Mouse (Mus musculus) kidney, adult 18-20 months (tissue): Measurements from ENCODE around the gene Nynrin.

Experiments
- DNase-seq: peaks from one replicate; pipeline ENCODE4 v3.0.0; 2021

Gene Nynrin

DNA sequence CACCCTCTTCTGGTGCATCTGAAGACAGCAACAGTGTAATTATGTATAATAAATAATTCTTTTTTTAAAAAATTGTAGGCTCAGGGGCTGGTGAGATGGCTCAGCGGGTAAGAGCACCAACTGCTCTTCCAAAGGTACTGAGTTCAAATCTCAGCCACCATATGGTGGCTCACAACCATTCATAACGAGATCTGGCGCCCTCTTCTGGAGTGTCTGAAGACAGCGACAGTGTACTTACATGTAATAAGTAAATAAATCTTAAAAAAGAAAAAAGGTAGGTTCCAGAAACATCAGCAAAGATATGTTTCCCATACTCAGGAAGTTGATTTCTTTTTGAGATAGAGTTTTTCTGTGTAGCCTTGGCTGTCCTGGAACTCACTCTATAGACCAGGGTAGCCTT, 11.0 kb upstream of the Nynrin start:
- DNase-seq = no peak

DNA sequence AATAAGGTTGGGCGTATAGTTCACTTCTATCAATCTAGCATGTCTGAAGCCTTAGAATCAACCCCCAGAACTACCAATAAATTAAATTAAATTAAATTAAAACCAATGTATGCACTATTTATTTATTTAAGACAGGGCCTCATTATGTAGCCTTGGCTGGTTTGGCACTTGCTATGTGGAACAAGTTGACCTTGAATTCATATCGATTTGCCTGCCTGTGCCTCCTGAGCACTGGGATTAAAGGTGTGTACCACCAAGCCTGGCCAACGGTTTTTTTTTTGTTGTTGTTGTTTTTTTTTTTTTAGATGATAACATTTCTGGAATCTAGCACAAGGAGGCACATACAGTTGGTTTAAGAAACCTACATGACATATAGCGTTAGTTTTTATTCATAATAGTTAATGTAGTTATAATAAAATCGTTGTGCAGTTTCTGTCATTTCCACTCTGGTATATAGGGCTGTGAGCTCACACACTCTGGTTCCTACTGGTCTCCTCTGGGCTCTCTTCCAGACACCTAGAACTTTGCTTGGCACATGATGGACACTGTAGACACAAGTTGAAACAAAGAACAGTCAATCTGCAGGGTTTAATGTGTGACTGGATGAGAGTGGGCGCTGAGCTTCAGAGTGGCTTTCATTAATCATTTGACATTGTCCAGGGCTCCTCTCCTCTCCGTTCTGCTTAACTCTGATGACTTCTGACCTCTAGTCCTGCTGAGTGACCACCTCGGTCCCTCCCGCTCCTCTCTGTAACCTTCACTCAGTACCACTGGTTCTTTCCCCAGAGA, 8.1 kb upstream of the Nynrin start:
- DNase-seq = no peak

DNA sequence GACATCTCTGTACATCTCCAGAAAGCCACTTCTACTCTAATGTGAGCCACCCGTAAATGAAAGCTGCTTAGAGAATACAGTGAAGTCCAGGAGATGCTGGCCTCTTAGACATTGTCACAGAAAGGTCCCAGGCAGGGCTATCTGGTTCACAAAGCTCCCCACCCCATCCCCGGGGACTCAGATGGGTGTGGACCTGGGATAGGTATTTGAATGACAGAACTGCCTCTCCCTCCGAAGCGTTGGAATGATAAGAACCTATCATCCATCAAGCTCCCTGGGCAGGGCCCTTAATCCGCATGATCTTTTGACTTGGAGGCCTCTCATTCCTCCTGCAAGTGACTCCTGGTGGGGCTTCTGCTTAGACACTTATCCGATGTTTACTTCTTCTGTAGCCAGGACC, 2.9 kb upstream of the Nynrin start:
- DNase-seq = no peak

- no peak for DNase-seq
Measured at GRCm38 (mm10) chr14:55852646-55853551, 911 bp upstream of the Nynrin start.

- peak; percentile 21 for DNase-seq
Measured at GRCm38 (mm10) chr14:55854406-55855100, 743 bp downstream of the Nynrin start.

DNA sequence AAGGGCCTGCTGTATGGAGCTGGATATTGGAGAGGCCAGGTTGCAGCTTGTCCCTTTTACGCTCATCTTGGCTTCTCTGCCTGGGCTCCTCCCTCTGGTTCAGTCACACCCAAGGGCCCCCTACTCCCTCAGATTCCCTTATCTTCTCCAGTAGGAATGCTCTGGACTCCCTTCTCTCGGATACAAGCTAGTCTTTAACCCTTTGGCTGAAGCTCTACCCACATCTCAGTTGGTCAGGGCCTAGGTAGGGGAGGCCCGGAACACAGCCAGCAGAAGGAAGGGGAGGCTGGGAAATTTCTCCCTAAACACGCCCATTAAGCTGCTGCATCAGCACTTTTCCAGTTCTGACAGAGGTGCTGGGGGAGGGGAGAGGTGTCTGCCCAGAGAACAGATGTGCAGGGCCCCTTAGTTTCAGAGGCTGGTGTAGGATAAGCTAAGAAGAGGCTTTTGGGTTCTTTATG, 1.3 kb downstream of the Nynrin start:
- DNase-seq = peak; percentile 29

- no peak for DNase-seq
Measured at GRCm38 (mm10) chr14:55857588-55857987, 3.8 kb downstream of the Nynrin start.

GRCm38 (mm10) chr14:55862186-55862585, 8.4 kb downstream of the Nynrin start:
- no peak for DNase-seq

DNA sequence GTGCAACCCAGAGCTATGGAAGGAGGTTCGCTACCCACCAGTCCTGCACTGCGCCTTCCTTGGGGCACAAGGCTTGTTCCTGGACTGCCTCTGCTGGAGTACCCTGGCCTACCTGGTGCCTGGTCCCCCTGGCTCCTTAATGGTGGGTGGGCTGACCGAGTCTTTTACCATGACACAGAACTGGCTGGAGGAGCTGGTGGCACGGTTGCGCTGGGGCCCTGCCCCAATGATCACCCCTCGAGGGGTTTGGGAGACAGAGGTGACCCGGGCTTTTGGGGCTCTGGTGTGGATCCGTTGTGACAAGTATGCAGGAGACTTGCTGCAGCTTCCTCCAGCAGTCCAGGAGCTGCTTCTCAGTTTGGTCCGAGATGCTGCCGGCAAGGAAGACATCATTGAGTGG, 9.2 kb downstream of the Nynrin start:
- DNase-seq = no peak

DNA sequence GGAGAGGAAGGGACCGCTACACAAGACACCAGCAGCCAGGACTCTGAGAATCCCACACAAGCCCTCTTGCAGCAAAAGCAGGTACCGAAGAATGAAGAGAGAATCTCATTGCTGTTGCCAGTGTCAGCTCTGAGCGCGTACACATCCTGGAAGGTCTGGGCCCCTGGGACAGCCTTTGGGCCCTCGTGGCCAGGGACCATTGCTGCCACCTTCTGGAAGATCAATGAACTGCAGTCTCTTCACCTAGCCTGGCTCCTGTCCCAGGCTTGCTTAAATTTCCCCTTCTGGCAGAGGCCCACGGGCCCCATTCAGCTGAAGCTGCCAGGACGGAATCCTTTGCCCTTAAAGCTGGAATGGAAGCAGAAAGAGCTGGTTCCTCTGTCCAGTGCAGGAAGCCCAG, 10.0 kb downstream of the Nynrin start:
- DNase-seq = peak; percentile 83

- DNase-seq = peak; percentile 73
Measured at GRCm38 (mm10) chr14:55866962-55867361, 13.2 kb downstream of the Nynrin start.

DNA sequence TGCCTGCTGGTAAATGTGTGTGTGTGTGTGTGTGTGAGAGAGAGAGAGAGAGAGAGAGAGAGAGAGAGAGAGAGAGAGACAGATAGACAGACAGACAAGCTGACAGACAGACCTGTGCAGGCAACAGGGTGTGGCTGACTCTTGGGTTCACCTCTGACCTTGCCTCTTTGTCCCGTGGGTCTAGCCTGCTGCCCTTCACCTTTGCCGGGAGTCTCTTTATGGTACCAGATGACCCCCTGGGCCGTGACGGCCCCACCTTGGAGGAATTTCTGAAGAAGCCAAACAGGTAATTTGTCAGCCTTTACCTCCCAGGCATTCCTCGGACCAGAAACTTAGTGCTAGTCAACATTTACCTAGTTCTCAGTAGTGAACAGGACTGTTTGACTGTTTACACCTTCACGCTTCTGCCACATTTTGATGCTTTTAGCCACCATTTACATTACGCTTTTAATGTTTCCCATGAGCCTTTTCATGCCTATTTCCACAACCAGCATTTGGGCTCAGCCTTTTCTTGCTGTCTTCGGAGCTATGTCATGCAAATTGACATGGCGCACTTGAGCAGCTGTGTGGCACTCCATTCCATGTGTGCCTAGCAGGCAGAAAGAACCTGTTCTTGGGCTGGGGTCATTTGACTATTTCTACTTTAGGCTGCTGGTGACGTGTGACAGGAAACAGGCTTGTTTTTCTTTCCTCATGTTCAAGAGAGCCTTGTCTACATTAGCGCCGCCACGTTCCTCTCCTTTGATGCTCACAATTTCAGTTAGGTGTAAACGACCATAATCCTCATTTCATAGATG, 14.6 kb downstream of the Nynrin start:
- no peak for DNase-seq

DNA sequence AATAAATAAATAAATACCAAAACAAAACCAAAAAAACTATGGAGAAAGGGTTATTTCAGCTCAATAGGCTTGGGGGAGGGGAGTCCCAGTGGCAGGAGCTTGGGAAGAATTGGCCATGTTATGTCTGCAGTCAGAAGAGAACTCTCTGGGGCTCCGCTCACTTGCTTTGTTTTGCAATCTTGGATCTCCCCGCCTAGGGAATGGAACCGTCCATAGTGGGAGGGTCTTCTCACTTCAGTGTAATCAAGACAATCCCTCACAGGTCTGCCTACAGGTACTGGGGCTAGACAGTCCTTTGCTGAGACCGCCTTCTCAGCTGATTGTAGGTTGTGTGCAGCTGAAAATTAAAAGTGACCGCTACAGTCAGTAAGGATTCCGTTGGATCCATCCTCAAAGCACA, 15.7 kb downstream of the Nynrin start:
- no peak for DNase-seq

- no peak for DNase-seq
Measured at GRCm38 (mm10) chr14:55872039-55872438, 18.2 kb downstream of the Nynrin start.

DNA sequence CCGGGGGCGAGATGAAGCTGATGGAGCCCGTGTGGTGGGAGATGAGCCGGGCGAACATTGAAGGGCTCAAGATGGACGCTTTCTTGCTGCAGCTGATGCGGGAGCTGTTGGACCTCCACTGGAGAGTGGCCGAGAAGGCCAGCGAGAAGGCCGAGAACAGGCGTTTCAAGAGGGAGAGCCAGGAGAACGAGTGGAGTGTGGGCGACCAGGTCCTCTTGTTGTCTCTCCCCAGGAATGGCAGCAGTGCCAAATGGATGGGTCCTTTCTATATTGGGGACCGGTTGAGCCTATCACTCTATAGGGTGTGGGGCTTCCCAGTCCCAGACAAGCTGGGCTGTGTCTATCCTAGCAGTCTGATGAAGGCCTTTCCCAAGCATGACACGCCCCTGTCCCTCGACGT, 18.7 kb downstream of the Nynrin start:
- DNase-seq = no peak

GRCm38 (mm10) chr14:55873242-55873713, 19.5 kb downstream of the Nynrin start:
- DNase-seq = no peak

DNA sequence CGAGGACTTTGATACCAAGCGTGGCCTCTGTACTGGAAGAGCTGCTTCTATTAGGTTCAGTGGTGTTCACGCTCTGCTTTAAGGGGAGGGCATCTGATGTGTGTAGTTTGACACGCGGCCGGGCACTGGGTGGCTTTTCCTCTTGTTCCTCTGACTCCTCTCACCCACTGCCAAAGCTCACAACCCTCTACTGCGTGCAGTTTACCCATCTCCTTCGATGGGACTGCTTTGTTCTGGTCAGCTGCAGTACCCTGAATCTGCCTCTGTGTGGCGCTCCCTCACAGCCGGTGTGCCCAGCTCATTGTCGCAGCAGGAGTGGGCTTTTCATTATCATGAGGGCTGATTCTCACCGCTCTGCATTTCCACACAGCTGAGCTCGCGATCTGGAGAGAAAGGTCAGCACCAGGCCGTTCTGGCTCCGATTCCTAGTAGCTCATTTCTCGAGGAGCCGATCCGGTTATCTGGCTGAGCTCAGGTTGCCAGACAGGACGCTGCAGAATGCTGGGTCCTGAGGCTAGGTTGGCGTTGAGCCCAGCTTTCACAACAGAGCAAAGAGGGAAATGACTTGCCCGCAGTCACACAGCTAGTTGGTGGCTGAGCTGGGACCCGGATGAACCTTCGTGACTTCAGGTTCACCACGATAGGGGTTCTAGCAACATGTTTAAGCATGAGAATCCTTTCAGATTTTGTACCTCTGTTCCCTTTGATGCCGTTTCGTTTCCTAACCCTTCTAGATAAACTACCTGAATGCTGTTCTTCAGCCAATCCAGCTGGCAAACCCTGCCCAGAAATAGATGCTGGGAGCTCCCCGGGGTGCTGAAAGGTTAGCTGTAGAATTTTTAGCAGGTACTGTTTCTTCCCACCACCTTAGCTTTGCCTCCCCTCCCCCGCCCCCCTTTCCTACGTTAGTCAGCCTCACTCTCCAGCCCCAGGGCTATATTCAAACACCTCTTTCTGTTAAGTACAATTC, 20.2 kb downstream of the Nynrin start:
- peak; percentile 83 for DNase-seq

DNA sequence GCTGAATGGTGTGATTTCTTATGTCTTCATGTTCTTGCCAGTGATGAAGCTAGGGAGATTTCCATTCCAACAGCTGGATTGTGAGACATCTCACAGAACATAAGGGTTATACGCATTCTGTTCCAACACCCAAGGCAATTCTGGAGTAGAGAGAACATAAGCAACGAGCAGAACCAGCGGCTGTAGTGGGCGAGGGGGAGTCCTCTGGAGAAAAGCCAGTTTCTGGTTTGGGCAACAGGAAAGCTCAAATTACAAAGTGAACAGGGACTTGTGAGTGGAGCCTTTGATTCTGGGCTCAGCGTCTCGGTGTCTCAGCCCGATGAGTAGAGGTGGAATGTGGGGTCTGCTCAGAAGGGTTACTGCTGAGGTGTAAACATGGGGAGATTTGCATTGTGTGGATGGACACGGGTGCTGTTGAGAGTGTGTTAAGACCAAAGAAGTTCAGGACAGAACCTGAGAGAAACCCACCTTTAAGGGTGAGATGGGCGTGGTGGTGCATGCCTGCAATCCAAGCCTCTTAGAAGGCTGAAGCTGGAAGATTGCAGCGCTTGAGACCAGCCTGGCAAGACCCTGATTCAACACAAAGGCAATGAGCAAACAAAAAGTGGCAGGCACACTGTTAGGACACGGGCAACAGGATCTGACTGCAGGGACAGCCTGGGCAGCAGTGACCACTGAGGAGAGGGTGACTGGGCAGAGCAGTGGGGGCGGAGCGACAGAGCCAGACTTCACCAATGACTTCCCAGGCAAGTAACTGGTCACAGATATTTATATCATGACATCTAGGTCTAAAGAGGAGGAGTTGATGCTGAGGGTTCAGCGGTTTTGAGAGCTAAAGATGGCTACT, 23.9 kb downstream of the Nynrin start:
- DNase-seq = no peak

DNA sequence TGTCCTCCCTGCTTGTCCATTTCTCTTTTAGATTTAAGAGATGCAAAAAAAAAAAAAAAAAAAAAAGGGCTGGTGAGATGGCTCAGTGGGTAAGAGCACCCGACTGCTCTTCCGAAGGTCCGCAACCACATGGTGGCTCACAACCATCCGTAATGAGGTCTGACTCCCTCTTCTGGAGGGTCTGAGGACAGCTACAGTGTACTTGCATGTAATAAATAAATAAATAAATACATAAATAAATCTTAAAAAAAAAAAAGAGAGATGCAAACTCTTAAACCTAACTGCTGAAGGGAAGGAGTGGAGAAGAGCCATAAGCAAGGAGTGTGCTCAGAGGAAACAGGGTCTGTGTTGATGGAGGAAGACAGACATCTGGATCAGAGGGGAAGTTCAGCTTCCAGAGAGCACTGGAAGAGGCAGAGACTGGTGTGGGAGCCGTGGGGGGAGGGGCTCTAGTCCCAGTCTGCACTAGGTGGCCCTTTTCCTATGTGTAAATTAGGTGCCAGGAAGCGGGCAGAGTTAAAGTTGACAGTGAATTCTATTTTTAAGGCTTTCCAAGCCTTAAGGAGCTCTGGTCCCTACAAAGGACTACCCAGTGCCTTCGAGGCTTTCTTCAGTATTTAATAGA, 24.6 kb downstream of the Nynrin start:
- DNase-seq = no peak

GRCm38 (mm10) chr14:55879623-55880022, 25.8 kb downstream of the Nynrin start:
- DNase-seq = peak; percentile 82
